Mouse (Mus musculus) limb, embryonic 11.5 days (tissue): ENCODE data around the gene Prim2. TPM values are rescaled to one million over a fixed set of nuclear protein-coding genes. Genes with fewer than 3 reads are reported as not detected.
A peak's percentile ranks its signal among the peaks of the same experiment; 100 is the strongest.

ENCODE experiments used
- ATAC-seq: fragments of 200-750 bp; cut with Nextera tagmentation; 2 replicates; pipeline ENCODE4 v1.8.0; 2017; ENCODE audit warnings: low read depth; ENCODE audit not compliant: insufficient number of reproducible peaks, low FRiP score, low TSS enrichment
- DNase-seq: peaks from one replicate; pipeline ENCODE4 v3.0.0-alpha.2; 2015; ENCODE audit warnings: low spot score
- H3K27ac ChIP-seq: fragments of 300-500 bp; sonication (generic); replicated peaks from 2 replicates; pipeline ENCODE4 v1.5.1; 2014; ENCODE audit warnings: low read depth, mild to moderate bottlenecking, low read length
- H3K27me3 ChIP-seq: fragments of 300-500 bp; sonication (generic); 2 replicates; pipeline ENCODE4 v1.6.1; 2014; ENCODE audit warnings: mild to moderate bottlenecking, low read length, mixed read lengths; ENCODE audit not compliant: control insufficient read depth, insufficient read depth
- H3K36me3 ChIP-seq: fragments of 300-500 bp; sonication (generic); 2 replicates; pipeline ENCODE4 v1.6.1; 2014; ENCODE audit warnings: mild to moderate bottlenecking, low read length, moderate library complexity, mixed read lengths; ENCODE audit not compliant: control insufficient read depth, insufficient read depth
- H3K4me1 ChIP-seq: fragments of 300-500 bp; sonication (generic); 2 replicates; pipeline ENCODE4 v1.6.1; 2014; ENCODE audit warnings: low read length, mixed read lengths; ENCODE audit not compliant: control insufficient read depth, insufficient read depth
- H3K4me2 ChIP-seq: fragments of 300-500 bp; sonication (generic); 2 replicates; pipeline ENCODE4 v1.6.1; 2014; ENCODE audit warnings: low read depth, mild to moderate bottlenecking, moderate library complexity; ENCODE audit not compliant: severe bottlenecking
- H3K4me3 ChIP-seq: fragments of 300-500 bp; sonication (generic); 2 replicates; pipeline ENCODE4 v1.5.1; 2014; ENCODE audit warnings: low read depth, low read length
- H3K9ac ChIP-seq: fragments of 300-500 bp; sonication (generic); 2 replicates; pipeline ENCODE4 v1.6.1; 2014; ENCODE audit warnings: mild to moderate bottlenecking, low read length
- H3K9me3 ChIP-seq: fragments of 300-500 bp; sonication (generic); 2 replicates; pipeline ENCODE4 v1.6.1; 2016; ENCODE audit warnings: low read length; ENCODE audit not compliant: control insufficient read depth
- WGBS: fragments of 180-500 bp; shearing (Covaris S2); extraction: QIAGEN DNeasy Blood & Tissue Kit; methylation state at CpG from one replicate; pipeline ENCODE4 v1.1.7; 2014; 5-methylcytosine and 5-hydroxymethylcytosine counted together
- polyA plus RNA-seq: library from polyadenylated mRNA; unstranded; fragments of >200 nt; fragmentation: Nextera tagmentation; extraction: Ambion mirVana; gene quantifications from 2 replicates; pipeline ENCODE4 v1.2.1, GENCODE M21; 2014

Prim2 gene
- polyA plus RNA-seq, 1 experiment from 2014 or later, result 50.5 TPM

GRCm38 (mm10) chr1:33578593-33578992, 91.0 kb downstream of the Prim2 start:
- Histone ChIP-seq H3K9ac (no peak overlapping the region), H3K27me3 (no peaks in the 10 kb centered on the region), H3K9me3 (no peaks in the 10 kb centered on the region), H3K36me3 (no peaks in the 10 kb centered on the region), H3K4me3 (no peak overlapping the region), H3K4me1 (no peaks in the 10 kb centered on the region), H3K4me2 (no peak overlapping the region), H3K27ac (no peak overlapping the region)
- no peak for ATAC-seq
- DNase-seq, result no peak
- WGBS, result 71% methylated on average over 6 of the region's 6 CpGs

GRCm38 (mm10) chr1:33574459-33574858, 95.1 kb downstream of the Prim2 start:
- Histone ChIP-seq H3K4me1 (no peaks in the 10 kb centered on the region), H3K27ac (no peak overlapping the region), H3K27me3 (no peaks in the 10 kb centered on the region), H3K9ac (no peak overlapping the region), H3K4me3 (no peak overlapping the region), H3K4me2 (no peak overlapping the region), H3K36me3 (no peaks in the 10 kb centered on the region), H3K9me3 (no peaks in the 10 kb centered on the region)
- ATAC-seq, result no peak
- WGBS, result 95% methylated on average over 6 of the region's 6 CpGs
- no peak for DNase-seq

GRCm38 (mm10) chr1:33565764-33566401, 103.7 kb downstream of the Prim2 start:
- no peaks in the 10 kb centered on the region for H3K9me3 ChIP-seq
- no peak for ATAC-seq
- 56% methylated on average over 7 of the region's 7 CpGs for WGBS

GRCm38 (mm10) chr1:33564032-33564431, 105.6 kb downstream of the Prim2 start:
- Histone ChIP-seq H3K9ac (no peak overlapping the region), H3K4me2 (no peak overlapping the region), H3K9me3 (no peaks in the 10 kb centered on the region), H3K4me1 (no peaks in the 10 kb centered on the region), H3K4me3 (no peak overlapping the region), H3K27ac (no peak overlapping the region), H3K36me3 (no peaks in the 10 kb centered on the region), H3K27me3 (no peaks in the 10 kb centered on the region)
- DNase-seq (no peak), ATAC-seq (0 out of 2 replicates have a peak, but pooled peaks have one; percentile 35)
- 75% methylated on average over 6 of the region's 6 CpGs for WGBS

More at GRCm38 (mm10) chr1:33565764-33566401, 103.7 kb downstream of the Prim2 start:
- Histone ChIP-seq H3K4me3 (no peak overlapping the region), H3K9ac (no peak overlapping the region), H3K27me3 (no peaks in the 10 kb centered on the region), H3K27ac (no peak overlapping the region), H3K4me2 (no peak overlapping the region), H3K4me1 (no peaks in the 10 kb centered on the region), H3K36me3 (no peaks in the 10 kb centered on the region)
- DNase-seq, result no peak

- WGBS, result 93% methylated on average over 3 of the region's 3 CpGs
- Histone ChIP-seq H3K4me2 (no peak overlapping the region), H3K27ac (no peak overlapping the region), H3K4me3 (no peak overlapping the region), H3K36me3 (no peaks in the 10 kb centered on the region), H3K9me3 (no peaks in the 10 kb centered on the region), H3K4me1 (no peaks in the 10 kb centered on the region), H3K9ac (no peak overlapping the region), H3K27me3 (no peaks in the 10 kb centered on the region)
- no peak for ATAC-seq
- no peak for DNase-seq
Measured at GRCm38 (mm10) chr1:33563611-33564010, 106.0 kb downstream of the Prim2 start.

GRCm38 (mm10) chr1:33556638-33557037, 113.0 kb downstream of the Prim2 start:
- DNase-seq (no peak), ATAC-seq (no peak)
- Histone ChIP-seq H3K4me3 (no peak overlapping the region), H3K36me3 (no peaks in the 10 kb centered on the region), H3K4me1 (no peaks in the 10 kb centered on the region), H3K27me3 (no peaks in the 10 kb centered on the region), H3K27ac (no peak overlapping the region), H3K4me2 (no peak overlapping the region), H3K9ac (no peak overlapping the region), H3K9me3 (no peaks in the 10 kb centered on the region)
- 92% methylated on average over 4 of the region's 4 CpGs for WGBS

GRCm38 (mm10) chr1:33555626-33556025, 114.0 kb downstream of the Prim2 start:
- H3K36me3 ChIP-seq, result no peaks in the 10 kb centered on the region
- ATAC-seq (no peak), DNase-seq (no peak)
- no peak overlapping the region for H3K4me3 ChIP-seq
- H3K27me3 ChIP-seq, result no peaks in the 10 kb centered on the region
- H3K27ac ChIP-seq, result no peak overlapping the region
- H3K4me1 ChIP-seq, result no peaks in the 10 kb centered on the region
- no peak overlapping the region for H3K4me2 ChIP-seq
- 81% methylated on average over 2 of the region's 2 CpGs for WGBS
- H3K9ac ChIP-seq, result no peak overlapping the region
- no peaks in the 10 kb centered on the region for H3K9me3 ChIP-seq

- Histone ChIP-seq H3K27ac (no peak overlapping the region), H3K27me3 (no peaks in the 10 kb centered on the region), H3K9ac (no peak overlapping the region), H3K9me3 (no peaks in the 10 kb centered on the region), H3K36me3 (no peaks in the 10 kb centered on the region), H3K4me2 (no peak overlapping the region), H3K4me3 (no peak overlapping the region), H3K4me1 (no peaks in the 10 kb centered on the region)
- 86% methylated on average over 9 of the region's 9 CpGs for WGBS
- DNase-seq, result no peak
- no peak for ATAC-seq
Measured at GRCm38 (mm10) chr1:33551350-33551749, 118.2 kb downstream of the Prim2 start.

- H3K36me3 ChIP-seq, result no peaks in the 10 kb centered on the region; the same call in 1 of the 2 replicates
- DNase-seq (no peak), ATAC-seq (no peak)
- 93% methylated on average over 7 of the region's 7 CpGs for WGBS
- H3K27ac ChIP-seq, result no peak overlapping the region
- H3K27me3 ChIP-seq, result no peaks in the 10 kb centered on the region
- H3K4me1 ChIP-seq, result no peaks in the 10 kb centered on the region
- H3K9ac ChIP-seq, result no peak overlapping the region
- no peak overlapping the region for H3K4me2 ChIP-seq
- no peaks in the 10 kb centered on the region for H3K9me3 ChIP-seq
- no peak overlapping the region for H3K4me3 ChIP-seq
Measured at GRCm38 (mm10) chr1:33541708-33542107, 127.9 kb downstream of the Prim2 start.
